Mouse (Mus musculus) brain, embryonic 14.5 days (tissue): ENCODE measurements around the gene Camta1.

ENCODE experiments used
- CTCF ChIP-seq: fragments of 200-500 bp; IDR thresholded peaks from 2 replicates; pipeline ENCODE4 v1.5.1; 2012; ENCODE audit warnings: inconsistent platforms, mild to moderate bottlenecking, moderate library complexity, borderline replicate concordance; ENCODE audit not compliant: insufficient read depth, insufficient read length; ENCODE audit errors: extremely low read depth
- POLR2A ChIP-seq: fragments of 200-500 bp; IDR thresholded peaks from 2 replicates; pipeline ENCODE4 v1.6.1; 2012; ENCODE audit warnings: mild to moderate bottlenecking, inconsistent platforms, borderline replicate concordance; ENCODE audit not compliant: poor library complexity, insufficient read depth, insufficient read length, severe bottlenecking; ENCODE audit errors: extremely low read depth

GRCm38 (mm10) chr4:151179639-151180038, 682.0 kb downstream of the Camta1 start:
- TF ChIP-seq CTCF (no peak), POLR2A (no peak)
